Mouse (Mus musculus) hindbrain, embryonic 13.5 days (tissue): Measurements from ENCODE around the gene Pax6. TPM values are rescaled to one million over a fixed set of nuclear protein-coding genes. Genes with fewer than 3 reads are reported as not detected.

Experiments
- ATAC-seq: fragments of 200-750 bp; cut with Nextera tagmentation; 2 replicates; pipeline ENCODE4 v1.8.0; 2017; ENCODE audit warnings: moderate TSS enrichment; ENCODE audit not compliant: low FRiP score
- H3K27ac ChIP-seq: fragments of 300-500 bp; sonication (generic); 2 replicates; pipeline ENCODE4 v1.5.1; 2015; ENCODE audit warnings: inconsistent platforms, mild to moderate bottlenecking, moderate library complexity
- H3K27me3 ChIP-seq: fragments of 300-500 bp; sonication (generic); 2 replicates; pipeline ENCODE4 v1.6.1; 2015; ENCODE audit warnings: mild to moderate bottlenecking, inconsistent platforms
- H3K36me3 ChIP-seq: fragments of 300-500 bp; sonication (generic); 2 replicates; pipeline ENCODE4 v1.6.1; 2015; ENCODE audit warnings: mild to moderate bottlenecking, inconsistent platforms
- H3K4me1 ChIP-seq: fragments of 300-500 bp; sonication (generic); replicated peaks from 2 replicates; pipeline ENCODE4 v1.6.1; 2015; ENCODE audit warnings: inconsistent platforms
- H3K4me2 ChIP-seq: fragments of 300-500 bp; sonication (generic); 2 replicates; pipeline ENCODE4 v1.6.1; 2015; ENCODE audit warnings: inconsistent platforms, mild to moderate bottlenecking, moderate library complexity
- H3K4me3 ChIP-seq: fragments of 300-500 bp; sonication (generic); 2 replicates; pipeline ENCODE4 v1.5.1; 2015; ENCODE audit warnings: mild to moderate bottlenecking, inconsistent platforms
- H3K9ac ChIP-seq: fragments of 300-500 bp; sonication (generic); 2 replicates; pipeline ENCODE4 v1.6.1; 2015; ENCODE audit warnings: mild to moderate bottlenecking, inconsistent platforms
- H3K9me3 ChIP-seq: fragments of 300-500 bp; sonication (generic); 2 replicates; pipeline ENCODE4 v1.6.1; 2016; ENCODE audit warnings: inconsistent platforms
- WGBS: fragments of 180-500 bp; shearing (Covaris S2); methylation state at CpG from one replicate; pipeline ENCODE4 v1.1.7; 2015; 5-methylcytosine and 5-hydroxymethylcytosine counted together
- polyA plus RNA-seq: library from polyadenylated mRNA; unstranded; fragments of >200 nt; fragmentation: Nextera tagmentation; extraction: Ambion mirVana; gene quantifications from 2 replicates; pipeline ENCODE4 v1.2.1, GENCODE M21; 2015

The Pax6 gene
- polyA plus RNA-seq: 26.4 and 29.8 TPM in 2 replicates

DNA sequence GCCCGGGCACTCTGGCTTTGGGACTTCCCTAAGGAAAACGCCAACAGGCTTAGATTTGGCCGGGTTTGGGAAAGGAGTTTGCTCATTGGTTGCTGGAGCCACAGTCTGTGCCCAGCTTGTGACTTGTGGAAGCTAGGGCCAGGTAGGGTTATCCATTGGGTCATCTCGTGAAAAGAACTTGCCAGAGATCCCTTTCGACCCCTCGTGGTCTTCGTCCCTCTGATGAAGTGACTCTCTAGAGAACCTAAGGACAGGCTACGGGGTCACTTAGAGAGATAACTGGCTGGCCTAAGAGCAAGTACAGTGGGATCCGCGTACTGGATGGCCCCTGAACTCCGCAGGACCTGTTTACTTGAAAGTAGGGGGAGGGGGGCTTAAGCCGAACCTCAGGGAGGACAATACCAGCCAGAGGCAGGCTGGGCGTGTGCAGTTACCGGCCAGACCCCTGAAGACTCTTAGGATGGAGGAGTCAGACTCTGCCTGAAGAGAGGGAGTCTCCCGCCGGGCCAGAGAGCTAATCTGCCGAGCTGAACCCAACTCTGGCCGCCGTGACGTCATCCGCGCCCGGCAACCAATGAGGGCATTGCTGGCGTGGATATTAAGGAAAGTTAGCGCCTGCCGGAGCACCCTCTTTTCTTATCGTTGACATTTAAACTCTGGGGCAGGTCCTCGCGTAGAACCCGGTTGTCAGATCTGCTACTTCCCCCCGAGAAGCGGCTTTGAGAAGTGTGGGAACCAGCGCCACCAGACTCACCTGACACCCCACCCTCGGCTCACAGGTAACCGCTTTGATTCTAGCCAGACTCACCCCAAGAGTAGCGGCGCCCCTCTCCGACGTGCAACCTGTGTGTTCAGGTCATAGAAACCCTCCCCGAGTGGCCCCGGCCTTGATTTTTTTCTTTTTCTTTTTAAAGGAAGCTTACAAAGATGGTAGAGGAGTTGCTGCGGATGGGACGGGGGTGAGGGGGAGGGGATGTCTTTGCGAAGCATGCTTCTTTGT, at the start of gene Pax6:
Pax6 (plus strand) TSS at position 630 of the 1,000 bp plus-strand sequence.
- Histone ChIP-seq H3K9ac (peak within 1 kb of the TSS; percentile 43), H3K4me3 (peak within 1 kb of the TSS; percentile 31), H3K27ac (no peak within 1 kb of the TSS), H3K36me3 (no peaks in the 10 kb centered on the region), H3K9me3 (no peaks in the 10 kb centered on the region), H3K4me2 (peak within 1 kb of the TSS; percentile 47), H3K4me1 (peaks cover 36% of the 10 kb centered on the region), H3K27me3 (peaks cover 100% of the 10 kb centered on the region)
- 1% methylated on average over 44 of the region's 44 CpGs for WGBS
- ATAC-seq: peak; percentile 18; the same call in 1 of the 2 replicates

DNA sequence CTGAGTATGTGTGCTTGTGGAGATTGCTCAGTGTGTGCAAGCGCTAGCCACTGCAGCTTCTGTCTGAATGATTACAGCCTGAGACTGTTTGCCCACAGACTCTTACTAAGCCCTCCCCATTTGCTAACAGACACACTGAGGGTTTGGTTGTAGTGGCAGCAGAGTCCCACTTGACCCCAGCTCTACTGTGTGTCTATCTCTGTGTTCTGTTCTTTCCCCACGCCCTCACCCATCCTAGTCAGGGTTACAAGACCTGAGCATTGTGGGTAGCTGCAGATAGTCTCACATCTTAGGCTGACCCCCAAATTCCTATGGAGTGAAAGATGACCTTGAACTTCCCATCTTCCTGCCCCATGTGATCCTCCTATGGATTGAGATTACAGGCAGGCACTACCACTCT, 19.8 kb upstream of the Pax6 start:
- ATAC-seq: no peak
- H3K9me3 ChIP-seq: no peaks in the 10 kb centered on the region

DNA sequence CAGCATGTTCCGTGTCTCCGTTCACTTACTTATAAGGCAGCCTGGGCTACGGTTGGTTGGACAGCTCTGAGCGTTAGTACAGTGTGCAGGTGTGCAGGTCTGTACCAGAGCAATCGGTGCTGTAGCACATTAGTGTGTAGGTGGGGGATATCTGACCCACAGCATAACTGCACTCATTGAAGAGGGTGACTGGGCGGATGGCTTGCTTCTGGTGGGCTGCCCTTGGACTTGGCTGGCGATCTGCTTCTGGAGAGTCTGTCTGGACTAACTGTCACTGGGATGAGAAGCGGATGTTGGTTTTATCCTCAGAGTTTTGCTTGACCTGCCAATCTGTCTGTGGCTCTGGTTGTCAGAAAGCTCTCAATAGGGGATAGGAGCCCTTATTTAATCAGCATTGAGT, 12.2 kb upstream of the Pax6 start:
- WGBS: 85% methylated on average over 8 of the region's 8 CpGs
- H3K9me3 ChIP-seq: no peaks in the 10 kb centered on the region
- H3K4me3 ChIP-seq: no peak overlapping the region
- H3K27ac ChIP-seq: no peak overlapping the region
- H3K4me2 ChIP-seq: no peak overlapping the region
- no peaks in the 10 kb centered on the region for H3K36me3 ChIP-seq
- H3K4me1 ChIP-seq: peaks cover 17% of the 10 kb centered on the region
- ATAC-seq: no peak
- peaks cover 83% of the 10 kb centered on the region for H3K27me3 ChIP-seq
- no peak overlapping the region for H3K9ac ChIP-seq

More for the DNA sequence above, 19.8 kb upstream of the Pax6 start:
- no peak overlapping the region for H3K4me3 ChIP-seq
- 77% methylated on average over 2 of the region's 2 CpGs for WGBS
- H3K36me3 ChIP-seq: no peaks in the 10 kb centered on the region
- H3K27ac ChIP-seq: no peak overlapping the region
- H3K27me3 ChIP-seq: peaks cover 30% of the 10 kb centered on the region; the same call in 1 of the 2 replicates
- no peaks in the 10 kb centered on the region for H3K4me1 ChIP-seq
- no peak overlapping the region for H3K9ac ChIP-seq
- no peak overlapping the region for H3K4me2 ChIP-seq

DNA sequence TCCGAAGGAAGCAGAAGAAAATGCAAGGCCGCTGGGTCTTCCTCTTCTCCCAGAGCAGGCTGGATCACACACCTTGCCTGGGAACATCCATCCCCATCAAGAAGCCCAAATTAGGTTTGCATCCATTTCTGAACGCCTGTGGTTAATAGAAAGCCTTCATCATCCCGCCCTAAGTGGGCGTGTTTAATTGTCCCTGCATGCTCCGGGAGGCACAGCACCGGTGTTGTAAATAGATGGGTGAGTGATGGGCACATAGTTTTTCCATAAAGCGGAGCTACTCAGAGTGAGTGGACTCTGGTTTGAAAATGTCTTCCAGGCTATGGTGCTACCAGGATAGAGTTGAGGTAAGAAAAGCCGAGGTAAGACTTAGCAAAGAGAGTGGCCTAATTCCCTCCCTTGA, 9.3 kb upstream of the Pax6 start:
- WGBS: 8% methylated on average over 9 of the region's 9 CpGs
- ATAC-seq: peak; percentile 12; the same call in 1 of the 2 replicates
- Histone ChIP-seq H3K9me3 (no peaks in the 10 kb centered on the region), H3K27ac (no peak overlapping the region), H3K4me1 (peaks cover 17% of the 10 kb centered on the region), H3K27me3 (peaks cover 91% of the 10 kb centered on the region), H3K4me2 (peak overlapping the region; percentile 37), H3K4me3 (0 out of 2 replicates have a peak overlapping the region, but pooled peaks have one; percentile 17), H3K9ac (no peak overlapping the region), H3K36me3 (no peaks in the 10 kb centered on the region)

DNA sequence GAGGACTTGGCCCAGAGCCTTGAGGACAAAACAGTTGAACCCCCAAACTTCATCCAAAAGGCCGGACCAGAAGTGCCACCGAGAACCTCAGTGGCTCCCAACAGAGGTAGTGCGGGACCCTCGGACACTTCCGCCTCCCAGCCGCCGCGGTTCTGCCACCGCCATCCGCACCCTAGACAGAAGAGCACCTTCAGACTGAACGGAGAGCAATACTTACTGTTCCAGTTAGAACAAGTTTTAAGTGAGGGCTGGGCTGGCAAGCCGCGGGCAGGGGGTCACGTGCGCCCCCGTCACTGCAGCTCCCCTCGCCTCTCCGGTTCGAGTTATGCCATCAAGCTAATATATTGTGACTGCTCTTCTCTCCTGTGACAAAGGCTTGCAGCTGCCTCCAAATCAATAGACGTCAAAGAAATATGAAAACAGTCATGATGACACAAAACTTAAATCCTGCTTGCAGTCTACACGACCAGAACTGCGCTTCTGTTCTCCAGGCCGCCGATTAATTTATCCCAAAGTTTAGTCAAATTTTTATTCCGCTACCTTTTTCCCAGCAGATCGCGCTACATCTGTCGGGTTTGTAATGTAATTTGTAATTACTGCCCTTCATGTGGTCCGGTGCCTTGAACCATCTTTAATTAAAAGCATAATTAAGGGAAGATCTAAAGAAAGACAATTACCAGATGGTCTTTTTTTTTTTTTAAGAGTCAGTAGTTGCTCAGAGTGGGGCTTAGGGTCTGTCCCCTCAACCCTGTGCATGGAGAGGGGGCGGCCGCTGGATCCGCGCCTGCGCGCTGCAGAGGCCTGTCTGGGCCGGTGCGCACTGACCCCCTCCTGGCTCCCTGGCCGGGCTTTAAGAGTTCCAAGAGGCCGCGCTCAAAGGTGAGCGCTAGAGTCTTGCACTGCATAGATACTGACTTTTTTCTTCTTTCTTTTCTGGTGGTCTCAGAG, 8.5 kb upstream of the Pax6 start:
- no peaks in the 10 kb centered on the region for H3K36me3 ChIP-seq
- peak; percentile 68 for ATAC-seq
- peaks cover 17% of the 10 kb centered on the region for H3K4me1 ChIP-seq
- no peak overlapping the region for H3K9ac ChIP-seq
- H3K27ac ChIP-seq: no peak overlapping the region
- peak overlapping the region; percentile 17 for H3K4me3 ChIP-seq
- WGBS: 1% methylated on average over 41 of the region's 41 CpGs
- peak overlapping the region; percentile 37 for H3K4me2 ChIP-seq
- H3K27me3 ChIP-seq: peaks cover 94% of the 10 kb centered on the region
- no peaks in the 10 kb centered on the region for H3K9me3 ChIP-seq

DNA sequence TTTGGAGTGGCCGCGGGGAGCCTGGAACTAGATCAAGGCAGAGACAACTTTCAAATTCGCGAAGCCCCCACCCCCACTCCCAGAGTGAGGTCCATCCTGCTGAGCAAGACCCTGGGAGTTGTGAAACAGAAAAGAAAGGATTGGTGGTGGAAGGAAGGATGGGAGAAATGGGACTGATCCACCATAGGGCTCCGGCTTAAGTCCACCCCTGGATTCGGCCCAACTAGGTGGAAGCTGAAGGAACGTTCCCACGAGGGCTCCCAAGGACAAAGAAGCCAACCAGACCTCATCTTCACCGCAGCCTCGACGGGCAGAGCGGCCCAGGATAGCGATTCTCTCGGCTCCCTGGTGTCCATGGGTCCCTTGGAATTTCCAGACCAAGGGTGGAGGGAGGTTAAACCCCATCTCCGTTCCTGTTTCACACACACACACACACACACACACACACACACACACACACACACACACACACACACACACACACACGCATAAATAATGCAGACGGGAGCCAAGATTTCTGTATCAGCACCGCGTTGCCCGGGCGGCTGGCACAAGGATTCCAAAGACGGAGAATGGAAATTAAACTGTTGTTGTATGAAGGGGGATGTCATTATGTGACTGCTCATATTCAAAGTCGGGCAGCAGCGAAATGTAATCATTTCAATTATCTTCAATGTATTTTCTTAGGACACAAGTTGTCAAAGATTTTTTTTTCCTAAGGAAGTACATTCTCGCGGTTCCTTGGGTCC, 7.7 kb upstream of the Pax6 start:
- WGBS: 2% methylated on average over 26 of the region's 26 CpGs
- H3K27ac ChIP-seq: no peak overlapping the region

DNA sequence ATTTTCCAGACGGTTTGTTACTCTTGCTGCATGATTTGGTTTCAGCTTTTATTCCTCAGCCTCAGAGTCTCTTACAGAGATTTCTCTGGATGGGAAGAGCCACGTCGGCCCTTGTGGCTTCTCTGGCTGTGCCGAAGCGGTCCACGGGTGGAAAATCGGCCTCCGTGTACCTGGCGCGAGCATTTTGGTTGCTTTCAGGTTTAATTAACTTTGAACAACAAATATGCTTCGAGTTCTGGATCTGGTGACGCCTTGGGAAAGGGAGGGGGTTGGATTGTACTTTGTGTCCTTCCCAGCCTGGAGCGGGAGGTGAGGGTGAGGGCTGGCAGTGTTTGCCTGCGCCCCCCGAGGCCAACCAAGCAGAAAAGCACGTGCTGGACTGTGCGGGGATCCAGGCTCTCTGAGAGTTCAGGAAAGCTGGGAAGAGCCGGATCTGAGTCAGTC, 7.1 kb upstream of the Pax6 start:
- Histone ChIP-seq H3K4me2 (no peak overlapping the region), H3K27me3 (peaks cover 97% of the 10 kb centered on the region), H3K9ac (no peak overlapping the region), H3K4me3 (no peak overlapping the region), H3K36me3 (no peaks in the 10 kb centered on the region), H3K4me1 (peaks cover 18% of the 10 kb centered on the region), H3K27ac (no peak overlapping the region), H3K9me3 (no peaks in the 10 kb centered on the region)
- WGBS: under 1% methylated on average over 18 of the region's 18 CpGs
- ATAC-seq: no peak

More for the DNA sequence above, 7.7 kb upstream of the Pax6 start:
- peaks cover 17% of the 10 kb centered on the region for H3K4me1 ChIP-seq
- no peak overlapping the region for H3K9ac ChIP-seq
- no peaks in the 10 kb centered on the region for H3K9me3 ChIP-seq
- 0 out of 2 replicates have a peak, but pooled peaks have one; percentile 21 for ATAC-seq
- H3K36me3 ChIP-seq: no peaks in the 10 kb centered on the region
- peak overlapping the region; percentile 8; the same call in 1 of the 2 replicates for H3K4me3 ChIP-seq
- H3K4me2 ChIP-seq: peak overlapping the region; percentile 37; the same call in 1 of the 2 replicates
- peaks cover 95% of the 10 kb centered on the region for H3K27me3 ChIP-seq

DNA sequence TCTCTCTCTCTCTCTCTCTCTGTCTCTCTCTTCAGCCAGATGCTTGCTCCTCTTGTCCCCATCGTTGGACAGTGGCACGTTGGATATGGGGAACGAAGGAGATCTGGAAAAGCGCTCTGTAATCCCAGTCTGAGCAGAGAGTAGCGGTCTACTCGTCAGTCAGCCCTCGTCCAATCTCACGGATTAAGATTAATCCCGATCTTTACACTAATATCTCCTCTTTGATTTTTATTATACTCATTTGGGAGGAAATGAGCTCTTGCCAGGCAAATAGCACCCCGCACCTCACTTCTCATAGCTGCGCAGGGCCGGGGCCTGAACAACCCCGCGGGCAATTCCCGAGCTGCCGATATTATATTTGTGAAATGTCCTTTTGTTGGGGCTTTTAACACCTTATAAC, 6.6 kb upstream of the Pax6 start:
- WGBS: 2% methylated on average over 16 of the region's 16 CpGs
- no peak for ATAC-seq
- Histone ChIP-seq H3K4me3 (no peak overlapping the region), H3K27me3 (peaks cover 97% of the 10 kb centered on the region), H3K9me3 (no peaks in the 10 kb centered on the region), H3K4me2 (no peak overlapping the region), H3K27ac (no peak overlapping the region), H3K4me1 (peaks cover 23% of the 10 kb centered on the region), H3K9ac (no peak overlapping the region), H3K36me3 (no peaks in the 10 kb centered on the region)

DNA sequence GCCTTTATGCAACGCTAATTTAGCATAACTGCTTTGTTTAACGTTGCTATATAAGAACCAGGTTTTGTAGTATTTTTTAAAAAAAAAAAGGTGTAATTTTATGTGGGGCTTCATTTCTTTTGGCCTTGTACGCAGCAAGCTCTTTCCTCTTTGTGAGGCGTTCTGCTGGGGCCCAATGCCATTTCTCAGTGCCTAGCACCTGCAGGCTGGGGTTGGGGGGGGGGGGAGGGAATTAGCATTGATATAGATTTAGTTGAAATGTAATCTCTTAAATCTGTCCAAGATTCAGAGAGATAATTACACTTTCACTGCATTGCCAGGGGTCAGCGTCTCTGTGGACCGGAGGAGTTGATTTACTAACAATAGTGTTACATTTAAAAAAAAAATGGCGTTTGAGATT, 6.1 kb upstream of the Pax6 start:
- no peak overlapping the region for H3K4me3 ChIP-seq
- H3K4me1 ChIP-seq: peaks cover 26% of the 10 kb centered on the region
- H3K9me3 ChIP-seq: no peaks in the 10 kb centered on the region
- H3K27ac ChIP-seq: no peak overlapping the region
- 2% methylated on average over 7 of the region's 7 CpGs for WGBS
- H3K4me2 ChIP-seq: no peak overlapping the region
- peaks cover 97% of the 10 kb centered on the region for H3K27me3 ChIP-seq
- no peaks in the 10 kb centered on the region for H3K36me3 ChIP-seq
- ATAC-seq: no peak
- H3K9ac ChIP-seq: no peak overlapping the region

DNA sequence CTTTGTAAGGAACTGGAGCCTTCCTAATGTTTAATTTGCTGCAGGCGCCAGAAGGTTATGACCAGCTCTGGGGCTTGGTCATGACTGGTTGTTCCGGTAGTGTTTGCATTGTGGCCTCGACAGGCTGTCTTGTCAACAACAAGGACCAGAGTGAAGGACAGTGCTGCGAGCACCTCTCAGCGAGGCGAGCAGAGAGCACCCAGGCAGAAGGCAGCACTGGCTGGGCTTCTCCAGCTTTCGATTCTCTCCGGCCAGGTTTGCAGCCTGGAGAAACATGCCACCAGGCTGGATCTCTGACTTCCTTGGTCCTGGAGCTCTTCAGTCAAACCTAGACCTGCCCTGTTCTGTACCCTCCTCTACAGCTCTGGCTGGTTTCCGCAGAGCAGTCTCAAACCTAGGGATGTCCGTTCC, 5.6 kb upstream of the Pax6 start:
- WGBS: 9% methylated on average over 10 of the region's 10 CpGs
- ATAC-seq: no peak
- H3K4me3 ChIP-seq: no peak overlapping the region
- H3K4me2 ChIP-seq: no peak overlapping the region
- peaks cover 99% of the 10 kb centered on the region for H3K27me3 ChIP-seq
- H3K27ac ChIP-seq: no peak overlapping the region
- no peak overlapping the region for H3K9ac ChIP-seq
- H3K4me1 ChIP-seq: peaks cover 30% of the 10 kb centered on the region
- no peaks in the 10 kb centered on the region for H3K9me3 ChIP-seq
- H3K36me3 ChIP-seq: no peaks in the 10 kb centered on the region

DNA sequence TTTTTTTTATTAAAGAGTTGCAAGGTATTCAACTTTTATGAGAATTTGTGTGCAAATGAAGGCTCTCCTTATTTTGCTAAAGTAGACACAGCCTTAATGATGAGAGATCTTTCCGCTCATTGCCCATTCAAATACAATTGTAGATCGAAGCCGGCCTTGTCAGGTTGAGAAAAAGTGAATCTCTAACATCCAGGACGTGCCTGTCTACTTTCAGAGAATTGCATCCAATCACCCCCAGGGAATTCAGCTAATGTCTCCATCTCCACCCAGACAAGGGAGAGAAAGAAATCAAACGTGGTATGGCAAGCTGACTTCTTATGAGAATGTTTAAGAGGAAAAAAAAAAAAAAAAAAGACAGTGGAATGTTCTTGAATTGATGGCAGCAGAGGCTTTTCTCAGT, 3.7 kb upstream of the Pax6 start:
- no peaks in the 10 kb centered on the region for H3K9me3 ChIP-seq
- ATAC-seq: no peak

More for the DNA sequence above, 3.7 kb upstream of the Pax6 start:
- Histone ChIP-seq H3K27me3 (peaks cover 99% of the 10 kb centered on the region), H3K9ac (no peak overlapping the region), H3K4me1 (peaks cover 38% of the 10 kb centered on the region), H3K4me3 (no peak overlapping the region), H3K4me2 (no peak overlapping the region), H3K27ac (no peak overlapping the region), H3K36me3 (no peaks in the 10 kb centered on the region)
- 8% methylated on average over 5 of the region's 5 CpGs for WGBS
